Mouse (Mus musculus): ENCODE results near the gene Prss56. TPM values are rescaled to one million over a fixed set of nuclear protein-coding genes. Genes with fewer than 3 reads are reported as not detected.
A peak's percentile ranks its signal among the peaks of the same experiment; 100 is the strongest.

Prss56 gene
- total and polyA plus RNA-seq, 3 experiments: not detected

- ATAC-seq (ENCODE audit: extremely low read depth, insufficient number of reproducible peaks, low FRiP score, poor library complexity, severe bottlenecking) (no peak), DNase-seq (ENCODE audit: low spot score) (no peak)
- no peaks in the 10 kb centered on the region for H3K4me1 ChIP-seq (ENCODE audit: insufficient read depth, low read depth, low read length)
- peaks cover 14% of the 10 kb centered on the region for H3K27me3 ChIP-seq (ENCODE audit: insufficient read depth, low read length)
- H3K4me3 ChIP-seq (ENCODE audit: low read depth, low read length): no peak overlapping the region
- no peaks in the 10 kb centered on the region for H3K9me3 ChIP-seq (replicated peaks)
- no peaks in the 10 kb centered on the region for H3K36me3 ChIP-seq (replicated peaks)
- TF ChIP-seq POLR2AphosphoS5 (IDR thresholded peaks at IDR 0.05; ENCODE audit: insufficient replicate concordance, low read depth, low read length) (no peak), GATA2 (IDR thresholded peaks at IDR 0.05; ENCODE audit: borderline replicate concordance, low read depth, low read length) (no peak), TAL1 (conservative IDR thresholded peaks at IDR 0.05; ENCODE audit: low read depth, low read length) (no peak), CTCF (IDR thresholded peaks at IDR 0.05; ENCODE audit: low read depth, low read length) (no peak), GATA1 (IDR thresholded peaks at IDR 0.05; ENCODE audit: borderline replicate concordance, low read length) (no peak)
Observed at GRCm38 (mm10) chr1:87164796-87165184, 18.3 kb upstream of the Prss56 start.

DNA sequence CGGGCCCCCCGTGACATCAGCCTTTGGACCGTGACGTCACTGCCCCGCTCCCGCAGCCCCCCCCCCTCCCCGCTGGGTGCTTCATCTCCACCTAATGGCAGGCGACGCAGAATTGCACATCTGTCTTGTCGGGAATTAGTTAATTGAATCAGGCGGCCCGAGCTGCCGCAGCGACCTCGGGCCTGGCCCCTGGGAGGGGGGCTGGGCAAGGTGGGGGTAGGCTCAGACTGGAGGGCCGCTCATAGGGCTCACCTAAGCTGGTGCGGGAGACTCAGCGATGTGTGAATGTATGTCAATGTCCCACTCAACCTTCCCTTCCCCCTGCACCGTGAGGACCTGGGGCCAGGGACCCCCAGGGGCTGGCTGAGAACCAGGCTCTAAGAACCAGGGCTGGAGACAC, 12.7 kb upstream of the Prss56 start:
- DNase-seq (ENCODE audit: low spot score): no peak
- Histone ChIP-seq H3K4me1 (ENCODE audit: insufficient read depth, low read depth, low read length) (peaks cover 3% of the 10 kb centered on the region; the same call in 1 of the 2 replicates), H3K27me3 (ENCODE audit: insufficient read depth, low read length) (peaks cover 34% of the 10 kb centered on the region), H3K4me3 (ENCODE audit: low read depth, low read length) (no peak overlapping the region), H3K36me3 (replicated peaks) (no peaks in the 10 kb centered on the region), H3K9me3 (replicated peaks) (no peaks in the 10 kb centered on the region)
- no peak for ATAC-seq (ENCODE audit: extremely low read depth, insufficient number of reproducible peaks, low FRiP score, poor library complexity, severe bottlenecking)
- TF ChIP-seq GATA2 (IDR thresholded peaks at IDR 0.05; ENCODE audit: borderline replicate concordance, low read depth, low read length) (no peak), TAL1 (conservative IDR thresholded peaks at IDR 0.05; ENCODE audit: low read depth, low read length) (no peak), GATA1 (IDR thresholded peaks at IDR 0.05; ENCODE audit: borderline replicate concordance, low read length) (no peak), CTCF (IDR thresholded peaks at IDR 0.05; ENCODE audit: low read depth, low read length) (no peak), POLR2AphosphoS5 (IDR thresholded peaks at IDR 0.05; ENCODE audit: insufficient replicate concordance, low read depth, low read length) (no peak)

DNA sequence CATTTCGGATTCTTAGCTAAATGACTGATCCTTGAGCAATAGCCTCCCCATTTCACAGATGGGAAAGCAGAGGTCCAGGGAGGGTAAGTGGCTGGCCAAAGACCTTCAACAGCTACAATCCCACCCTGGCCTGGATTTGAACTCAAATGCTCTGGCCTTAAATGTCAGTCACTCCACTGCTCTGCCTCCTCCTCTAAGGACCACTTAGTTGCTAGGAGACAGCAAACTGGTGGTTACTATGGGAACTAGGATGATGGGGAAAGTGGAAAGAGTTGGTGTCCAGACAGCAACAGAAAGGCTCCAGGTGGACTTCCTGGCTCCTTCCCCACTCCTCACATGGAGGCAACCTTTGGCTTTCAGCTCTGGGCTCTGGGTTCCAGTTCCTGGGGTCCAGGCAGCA, 11.8 kb upstream of the Prss56 start:
- Histone ChIP-seq H3K4me3 (ENCODE audit: low read depth, low read length) (no peak overlapping the region), H3K9me3 (replicated peaks) (no peaks in the 10 kb centered on the region), H3K36me3 (replicated peaks) (no peaks in the 10 kb centered on the region), H3K27me3 (ENCODE audit: insufficient read depth, low read length) (peaks cover 42% of the 10 kb centered on the region), H3K4me1 (ENCODE audit: insufficient read depth, low read depth, low read length) (peaks cover 3% of the 10 kb centered on the region; the same call in 1 of the 2 replicates)
- no peak for TF ChIP-seq GATA2 (IDR thresholded peaks at IDR 0.05; ENCODE audit: borderline replicate concordance, low read depth, low read length)
- no peak for TF ChIP-seq CTCF (IDR thresholded peaks at IDR 0.05; ENCODE audit: low read depth, low read length)
- no peak for TF ChIP-seq POLR2AphosphoS5 (IDR thresholded peaks at IDR 0.05; ENCODE audit: insufficient replicate concordance, low read depth, low read length)
- no peak for TF ChIP-seq GATA1 (IDR thresholded peaks at IDR 0.05; ENCODE audit: borderline replicate concordance, low read length)
- TF ChIP-seq TAL1 (conservative IDR thresholded peaks at IDR 0.05; ENCODE audit: low read depth, low read length): no peak
- no peak for ATAC-seq (ENCODE audit: extremely low read depth, insufficient number of reproducible peaks, low FRiP score, poor library complexity, severe bottlenecking)
- no peak for DNase-seq (ENCODE audit: low spot score)

DNA sequence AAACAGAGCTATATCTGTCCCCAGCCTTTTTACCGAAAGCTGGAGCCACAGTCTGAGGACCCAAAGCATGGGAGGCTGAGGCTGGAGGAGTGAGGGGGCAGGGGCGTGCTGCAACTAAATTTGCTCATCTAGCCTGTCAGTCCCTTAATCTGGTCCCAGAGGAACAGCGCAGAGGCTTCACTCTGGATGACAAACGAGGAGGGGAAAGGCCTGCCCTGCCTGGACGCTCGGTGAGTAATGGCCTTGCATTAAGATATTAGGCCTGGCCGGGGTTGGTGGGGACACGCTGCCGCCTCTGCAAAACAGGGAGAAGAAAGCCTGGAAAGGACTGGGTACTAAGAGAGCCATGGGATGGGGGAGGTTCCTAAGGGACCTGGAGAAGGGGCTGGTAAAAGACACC, 10.8 kb upstream of the Prss56 start:
- Histone ChIP-seq H3K27me3 (ENCODE audit: insufficient read depth, low read length) (peaks cover 38% of the 10 kb centered on the region), H3K4me1 (ENCODE audit: insufficient read depth, low read depth, low read length) (peaks cover 3% of the 10 kb centered on the region; the same call in 1 of the 2 replicates), H3K9me3 (replicated peaks) (no peaks in the 10 kb centered on the region), H3K4me3 (ENCODE audit: low read depth, low read length) (no peak overlapping the region), H3K36me3 (replicated peaks) (no peaks in the 10 kb centered on the region)
- TF ChIP-seq CTCF (IDR thresholded peaks at IDR 0.05; ENCODE audit: low read depth, low read length) (no peak), GATA2 (IDR thresholded peaks at IDR 0.05; ENCODE audit: borderline replicate concordance, low read depth, low read length) (no peak), GATA1 (IDR thresholded peaks at IDR 0.05; ENCODE audit: borderline replicate concordance, low read length) (no peak), POLR2AphosphoS5 (IDR thresholded peaks at IDR 0.05; ENCODE audit: insufficient replicate concordance, low read depth, low read length) (no peak), TAL1 (conservative IDR thresholded peaks at IDR 0.05; ENCODE audit: low read depth, low read length) (no peak)
- no peak for DNase-seq (ENCODE audit: low spot score)
- ATAC-seq (ENCODE audit: extremely low read depth, insufficient number of reproducible peaks, low FRiP score, poor library complexity, severe bottlenecking): no peak

DNA sequence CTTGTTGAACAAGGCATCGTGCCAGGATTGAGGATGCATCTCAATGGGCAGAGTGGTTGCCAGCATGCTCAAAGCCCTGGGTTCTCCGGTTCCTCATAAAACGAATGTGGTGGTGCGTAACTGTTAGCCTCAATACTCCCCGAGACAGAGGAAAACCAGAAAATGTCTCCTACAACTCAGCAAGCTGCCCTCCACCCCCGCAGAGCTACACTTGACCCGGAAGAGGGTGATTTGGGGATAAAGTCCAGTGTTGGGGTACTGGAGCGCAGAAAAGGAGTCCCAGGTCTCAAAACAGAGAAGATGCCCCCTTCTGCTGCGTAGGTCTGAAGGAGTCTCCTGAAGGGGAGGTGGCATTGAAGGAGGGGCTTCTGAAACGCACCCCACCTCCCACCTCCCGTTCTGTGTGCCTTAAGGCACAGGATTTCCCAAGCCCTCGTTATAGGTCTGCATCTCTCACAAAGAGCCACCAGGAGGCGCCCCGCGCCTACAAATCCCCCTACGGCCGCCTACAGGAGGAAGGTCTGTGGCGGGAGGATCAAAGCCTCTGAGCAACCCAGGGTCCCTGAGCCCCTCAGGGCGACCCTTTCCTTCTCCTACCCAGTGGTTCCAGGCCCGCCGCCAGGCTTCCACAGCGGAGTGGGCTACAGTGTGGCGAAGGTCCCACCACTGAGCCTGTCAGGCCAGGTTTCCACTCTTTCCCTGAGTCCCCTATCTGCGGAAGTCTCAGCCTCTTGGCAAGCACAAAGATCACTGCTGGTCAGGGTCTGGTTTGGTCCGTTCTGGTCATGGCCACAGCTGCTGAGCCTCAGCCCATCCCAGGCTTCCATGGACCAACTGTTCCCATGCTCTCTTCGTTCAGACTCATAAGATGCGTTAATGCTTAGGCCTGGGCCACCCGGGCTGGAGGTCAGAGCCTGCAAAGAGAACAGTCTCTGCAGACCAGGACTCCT, 8.8 kb upstream of the Prss56 start:
- peak; percentile 70 for DNase-seq (ENCODE audit: low spot score)

DNA sequence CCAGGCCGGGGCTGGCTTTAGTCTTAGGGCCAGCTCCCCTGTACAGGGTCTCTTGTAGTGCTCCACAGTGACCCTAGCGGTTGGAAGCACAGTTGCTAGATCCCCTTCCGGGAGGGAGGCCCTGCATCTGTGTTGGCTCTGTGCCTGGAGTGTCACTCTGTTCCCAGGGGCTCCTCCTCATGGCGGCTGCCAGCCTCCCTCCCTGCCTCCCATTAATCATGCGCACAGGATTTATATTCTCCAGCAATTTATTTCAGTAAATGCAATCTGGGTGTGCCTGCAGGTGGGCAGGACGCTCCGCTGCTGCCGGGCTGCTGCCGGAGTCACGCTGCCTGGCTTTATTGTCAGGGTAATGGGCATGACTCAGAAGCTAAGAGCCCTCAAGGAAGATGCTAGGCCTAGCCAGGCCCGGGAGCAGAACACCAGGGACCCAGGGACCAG, 7.2 kb upstream of the Prss56 start:
- peaks cover 3% of the 10 kb centered on the region; the same call in 1 of the 2 replicates for H3K4me1 ChIP-seq (ENCODE audit: insufficient read depth, low read depth, low read length)
- no peaks in the 10 kb centered on the region for H3K36me3 ChIP-seq (replicated peaks)
- H3K4me3 ChIP-seq (ENCODE audit: low read depth, low read length): no peak overlapping the region
- no peak for DNase-seq (ENCODE audit: low spot score)
- ATAC-seq (ENCODE audit: extremely low read depth, insufficient number of reproducible peaks, low FRiP score, poor library complexity, severe bottlenecking): no peak
- H3K27me3 ChIP-seq (ENCODE audit: insufficient read depth, low read length): peaks cover 42% of the 10 kb centered on the region
- TF ChIP-seq TAL1 (conservative IDR thresholded peaks at IDR 0.05; ENCODE audit: low read depth, low read length) (no peak), CTCF (IDR thresholded peaks at IDR 0.05; ENCODE audit: low read depth, low read length) (no peak), GATA2 (IDR thresholded peaks at IDR 0.05; ENCODE audit: borderline replicate concordance, low read depth, low read length) (no peak), GATA1 (IDR thresholded peaks at IDR 0.05; ENCODE audit: borderline replicate concordance, low read length) (no peak), POLR2AphosphoS5 (IDR thresholded peaks at IDR 0.05; ENCODE audit: insufficient replicate concordance, low read depth, low read length) (no peak)
- no peaks in the 10 kb centered on the region for H3K9me3 ChIP-seq (replicated peaks)

More for the DNA sequence above, 8.8 kb upstream of the Prss56 start:
- TF ChIP-seq CTCF (IDR thresholded peaks at IDR 0.05; ENCODE audit: low read depth, low read length) (peak; percentile 40), TAL1 (conservative IDR thresholded peaks at IDR 0.05; ENCODE audit: low read depth, low read length) (no peak)
- H3K4me3 ChIP-seq (ENCODE audit: low read depth, low read length): no peak overlapping the region
- peaks cover 3% of the 10 kb centered on the region; the same call in 1 of the 2 replicates for H3K4me1 ChIP-seq (ENCODE audit: insufficient read depth, low read depth, low read length)
- no peaks in the 10 kb centered on the region for H3K36me3 ChIP-seq (replicated peaks)
- no peaks in the 10 kb centered on the region for H3K9me3 ChIP-seq (replicated peaks)
- peaks cover 38% of the 10 kb centered on the region for H3K27me3 ChIP-seq (ENCODE audit: insufficient read depth, low read length)
- ATAC-seq (ENCODE audit: extremely low read depth, insufficient number of reproducible peaks, low FRiP score, poor library complexity, severe bottlenecking): no peak; the same call in 1 of the 2 replicates

Measured in G1E (cell line).